Mouse (Mus musculus): Measurements from ENCODE around the gene B3gnt4.

- no peak for TF ChIP-seq CTCF (IDR thresholded peaks at IDR 0.05)
- TF ChIP-seq EP300 (IDR thresholded peaks at IDR 0.05): no peak
Observed at GRCm38 (mm10) chr5:123487659-123488395, 22.4 kb upstream of the B3gnt4 start.

Data from lung, postnatal 0 days (tissue).